Mouse (Mus musculus): ENCODE data around the gene Pnpla7. TPM values are rescaled to one million over a fixed set of nuclear protein-coding genes. Genes with fewer than 3 reads are reported as not detected.
A peak's percentile ranks its signal among the peaks of the same experiment; 100 is the strongest.

The Pnpla7 gene
- polyA plus RNA-seq, 1 experiment from 2014 or later = 8.2 TPM

GRCm38 (mm10) chr2:25051450-25051849, 75.6 kb downstream of the Pnpla7 start:
- no peak overlapping the region for H3K27ac ChIP-seq
- H3K9ac ChIP-seq (replicated peaks) = no peak overlapping the region
- no peaks in the 10 kb centered on the region for H3K9me3 ChIP-seq
- no peaks in the 10 kb centered on the region for H3K27me3 ChIP-seq
- peaks cover 11% of the 10 kb centered on the region for H3K4me1 ChIP-seq (replicated peaks)
- 91% methylated on average over 8 of the region's 8 CpGs for WGBS
- H3K4me3 ChIP-seq (replicated peaks) = no peak overlapping the region
- H3K4me2 ChIP-seq = no peak overlapping the region
- peaks cover 13% of the 10 kb centered on the region for H3K36me3 ChIP-seq
- ATAC-seq (ENCODE audit: insufficient number of reproducible peaks, insufficient read depth, low FRiP score, low TSS enrichment, low read depth) = no peak

DNA sequence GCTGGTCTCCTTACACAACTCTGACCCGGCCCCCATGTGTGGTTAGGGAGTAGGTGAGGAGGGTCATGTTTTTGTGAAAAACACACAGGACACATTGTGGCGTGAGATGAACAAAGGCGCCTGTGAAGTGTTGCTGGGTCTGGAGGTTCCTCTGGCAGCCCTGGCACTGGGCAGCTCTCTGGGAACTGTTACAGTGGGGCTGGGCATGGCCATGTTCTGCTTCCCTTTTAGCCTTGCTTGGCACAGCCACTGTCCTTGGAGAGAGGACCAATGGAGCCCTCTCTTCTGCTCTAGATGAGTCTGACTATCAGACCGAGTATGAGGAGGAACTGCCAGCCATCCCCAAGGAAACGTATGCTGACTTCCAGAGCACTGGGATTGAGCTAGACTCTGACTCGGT, 77.3 kb downstream of the Pnpla7 start:
- 91% methylated on average over 6 of the region's 6 CpGs for WGBS
- no peak for ATAC-seq (ENCODE audit: insufficient number of reproducible peaks, insufficient read depth, low FRiP score, low TSS enrichment, low read depth)
- no peak overlapping the region for H3K4me3 ChIP-seq (replicated peaks)

DNA sequence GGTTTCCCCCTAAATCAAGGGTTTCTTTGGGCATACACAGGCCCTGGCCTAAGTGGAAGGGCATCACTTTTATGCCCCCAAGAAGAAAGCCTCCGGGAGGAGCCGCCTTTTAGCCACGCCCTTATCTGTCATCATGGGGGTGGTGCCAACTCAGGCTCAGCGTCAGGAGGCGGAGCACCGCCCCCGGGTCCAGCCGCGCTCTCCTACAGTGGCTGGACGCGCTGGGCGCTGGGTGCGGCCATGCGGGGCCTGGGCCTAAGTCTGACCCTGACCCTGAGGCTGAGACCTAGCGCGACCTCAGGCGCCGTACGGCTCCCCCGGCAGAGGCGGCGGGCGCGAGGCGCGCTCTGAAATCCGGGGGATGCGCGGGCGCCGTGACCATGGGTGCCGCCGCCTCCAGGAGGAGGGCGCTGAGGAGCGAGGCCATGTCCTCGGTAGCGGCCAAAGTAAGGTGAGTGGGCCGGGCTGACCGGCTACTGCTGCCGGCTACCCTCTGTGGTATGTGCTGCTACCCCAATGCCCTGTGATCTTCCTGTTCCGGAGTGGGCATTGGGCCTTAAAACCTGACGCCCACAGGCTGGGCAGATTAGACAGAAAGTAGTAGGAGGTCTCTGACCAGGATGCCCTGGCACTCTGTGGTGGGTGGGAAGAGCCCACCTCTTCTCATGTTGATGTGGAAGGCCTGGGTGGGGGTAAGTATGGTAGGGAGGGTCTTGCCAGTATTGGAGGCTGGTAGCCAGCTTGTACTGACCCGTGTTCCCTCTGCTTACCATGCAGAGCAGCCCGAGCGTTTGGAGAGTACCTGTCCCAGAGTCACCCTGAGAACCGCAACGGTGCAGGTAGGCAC, 78.6 kb downstream of the Pnpla7 start, which contains the start of gene Nsmf:
TSS of gene Nsmf (plus strand) at position 135 of the 847 bp plus-strand sequence.
- Histone ChIP-seq H3K4me3 (replicated peaks) (peak within 1 kb of the TSS; percentile 87), H3K9me3 (no peaks in the 10 kb centered on the region), H3K4me1 (replicated peaks) (peaks cover 11% of the 10 kb centered on the region), H3K27me3 (no peaks in the 10 kb centered on the region), H3K27ac (no peak within 1 kb of the TSS), H3K9ac (replicated peaks) (peak within 1 kb of the TSS; percentile 77), H3K36me3 (peaks cover 35% of the 10 kb centered on the region), H3K4me2 (peak within 1 kb of the TSS; percentile 86)
- peak; percentile 79 for ATAC-seq (ENCODE audit: insufficient number of reproducible peaks, insufficient read depth, low FRiP score, low TSS enrichment, low read depth)
- WGBS = 5% methylated on average over 47 of the region's 47 CpGs

More for the DNA sequence above, 77.3 kb downstream of the Pnpla7 start:
- peaks cover 11% of the 10 kb centered on the region for H3K4me1 ChIP-seq (replicated peaks)
- no peak overlapping the region for H3K9ac ChIP-seq (replicated peaks)
- H3K27ac ChIP-seq = no peak overlapping the region
- H3K27me3 ChIP-seq = no peaks in the 10 kb centered on the region
- peaks cover 25% of the 10 kb centered on the region for H3K36me3 ChIP-seq
- H3K4me2 ChIP-seq = no peak overlapping the region
- H3K9me3 ChIP-seq = no peaks in the 10 kb centered on the region

- Histone ChIP-seq H3K27me3 (no peaks in the 10 kb centered on the region), H3K4me2 (peak overlapping the region; percentile 86), H3K9me3 (no peaks in the 10 kb centered on the region), H3K9ac (replicated peaks) (peak overlapping the region; percentile 77), H3K4me1 (replicated peaks) (peaks cover 11% of the 10 kb centered on the region), H3K36me3 (peaks cover 40% of the 10 kb centered on the region), H3K27ac (no peak overlapping the region), H3K4me3 (replicated peaks) (peak overlapping the region; percentile 87)
- ATAC-seq (ENCODE audit: insufficient number of reproducible peaks, insufficient read depth, low FRiP score, low TSS enrichment, low read depth) = peak; percentile 12; the same call in 1 of the 2 replicates
- WGBS = 44% methylated on average over 2 of the region's 2 CpGs
These were observed 79.2 kb downstream of the Pnpla7 start for GRCm38 (mm10) chr2:25055068-25055405.

DNA sequence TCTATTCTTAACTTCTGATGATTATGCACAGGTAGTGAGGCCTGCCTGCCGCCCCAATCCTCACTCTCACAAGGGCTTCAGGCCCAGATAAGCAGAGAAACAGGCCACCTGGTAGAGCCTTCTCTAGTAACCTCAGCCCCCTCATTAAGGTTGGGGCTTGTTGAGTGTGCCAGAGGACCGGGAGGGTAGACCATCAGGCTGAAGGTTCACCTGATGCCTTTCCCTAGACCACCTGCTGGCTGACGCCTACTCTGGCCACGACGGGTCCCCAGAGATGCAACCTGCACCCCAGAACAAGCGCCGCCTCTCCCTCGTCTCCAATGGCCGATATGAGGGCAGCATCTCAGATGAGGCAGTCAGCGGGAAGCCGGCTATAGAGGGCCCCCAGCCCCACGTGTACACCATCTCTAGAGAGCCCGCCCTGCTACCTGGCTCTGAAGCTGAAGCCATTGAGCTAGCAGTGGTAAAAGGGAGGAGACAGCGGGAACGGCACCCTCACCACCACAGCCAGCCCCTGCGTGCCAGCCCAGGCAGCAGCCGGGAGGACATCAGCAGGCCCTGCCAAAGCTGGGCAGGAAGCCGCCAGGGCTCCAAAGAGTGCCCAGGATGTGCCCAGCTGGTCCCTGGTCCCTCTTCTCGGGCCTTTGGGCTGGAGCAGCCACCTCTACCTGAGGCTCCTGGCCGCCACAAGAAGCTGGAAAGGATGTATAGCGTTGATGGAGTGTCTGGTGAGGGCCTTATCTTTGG, 79.7 kb downstream of the Pnpla7 start:
- H3K27me3 ChIP-seq = no peaks in the 10 kb centered on the region
- H3K9ac ChIP-seq (replicated peaks) = peak overlapping the region; percentile 77; the same call in 1 of the 2 replicates
- H3K36me3 ChIP-seq = peaks cover 46% of the 10 kb centered on the region

GRCm38 (mm10) chr2:25058926-25059325, 83.1 kb downstream of the Pnpla7 start:
- peaks cover 65% of the 10 kb centered on the region for H3K36me3 ChIP-seq
- no peak overlapping the region for H3K4me3 ChIP-seq (replicated peaks)
- no peak overlapping the region for H3K4me2 ChIP-seq
- WGBS = 88% methylated on average over 7 of the region's 7 CpGs
- no peaks in the 10 kb centered on the region for H3K27me3 ChIP-seq
- no peak overlapping the region for H3K9ac ChIP-seq (replicated peaks)
- H3K4me1 ChIP-seq (replicated peaks) = peaks cover 11% of the 10 kb centered on the region
- no peaks in the 10 kb centered on the region for H3K9me3 ChIP-seq
- no peak for ATAC-seq (ENCODE audit: insufficient number of reproducible peaks, insufficient read depth, low FRiP score, low TSS enrichment, low read depth)
- H3K27ac ChIP-seq = no peak overlapping the region

More for the DNA sequence above, 79.7 kb downstream of the Pnpla7 start:
- ATAC-seq (ENCODE audit: insufficient number of reproducible peaks, insufficient read depth, low FRiP score, low TSS enrichment, low read depth) = no peak
- Histone ChIP-seq H3K4me3 (replicated peaks) (peak overlapping the region; percentile 87), H3K4me2 (peak overlapping the region; percentile 86), H3K27ac (no peak overlapping the region), H3K9me3 (no peaks in the 10 kb centered on the region), H3K4me1 (replicated peaks) (peaks cover 11% of the 10 kb centered on the region)
- 91% methylated on average over 21 of the region's 21 CpGs for WGBS

DNA sequence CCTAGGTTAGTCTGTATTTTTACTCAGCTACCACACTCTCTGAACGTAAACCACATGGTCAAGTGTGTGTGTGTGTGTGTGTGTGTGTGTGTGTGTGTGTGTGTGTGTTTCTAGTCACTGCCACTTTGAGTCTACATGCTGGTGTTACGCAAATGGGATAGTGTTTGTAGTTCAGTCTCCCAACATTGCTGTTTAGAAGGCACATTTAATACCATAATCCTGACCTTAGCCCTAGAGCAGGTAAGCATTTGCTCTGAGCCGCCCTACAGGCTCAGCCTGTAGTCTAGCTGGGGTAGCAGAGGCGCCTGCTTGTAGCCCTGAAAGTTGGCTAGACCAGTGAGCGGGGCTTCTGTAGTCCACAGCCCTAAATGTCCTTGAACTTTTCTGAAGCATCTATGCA, 87.7 kb downstream of the Pnpla7 start:
- Histone ChIP-seq H3K4me3 (replicated peaks) (no peak overlapping the region), H3K9me3 (no peaks in the 10 kb centered on the region), H3K4me1 (replicated peaks) (no peaks in the 10 kb centered on the region), H3K27ac (no peak overlapping the region), H3K27me3 (no peaks in the 10 kb centered on the region), H3K4me2 (no peak overlapping the region), H3K36me3 (peaks cover 42% of the 10 kb centered on the region), H3K9ac (replicated peaks) (no peak overlapping the region)
- 94% methylated on average over 5 of the region's 5 CpGs for WGBS
- no peak for ATAC-seq (ENCODE audit: insufficient number of reproducible peaks, insufficient read depth, low FRiP score, low TSS enrichment, low read depth)

GRCm38 (mm10) chr2:25064285-25064684, 88.5 kb downstream of the Pnpla7 start:
- Histone ChIP-seq H3K36me3 (peaks cover 36% of the 10 kb centered on the region), H3K4me3 (replicated peaks) (no peak overlapping the region), H3K4me1 (replicated peaks) (no peaks in the 10 kb centered on the region), H3K4me2 (no peak overlapping the region), H3K9ac (replicated peaks) (no peak overlapping the region), H3K27ac (no peak overlapping the region), H3K27me3 (no peaks in the 10 kb centered on the region), H3K9me3 (no peaks in the 10 kb centered on the region)
- 93% methylated on average over 1 of the region's 1 CpGs for WGBS
- ATAC-seq (ENCODE audit: insufficient number of reproducible peaks, insufficient read depth, low FRiP score, low TSS enrichment, low read depth) = no peak

DNA sequence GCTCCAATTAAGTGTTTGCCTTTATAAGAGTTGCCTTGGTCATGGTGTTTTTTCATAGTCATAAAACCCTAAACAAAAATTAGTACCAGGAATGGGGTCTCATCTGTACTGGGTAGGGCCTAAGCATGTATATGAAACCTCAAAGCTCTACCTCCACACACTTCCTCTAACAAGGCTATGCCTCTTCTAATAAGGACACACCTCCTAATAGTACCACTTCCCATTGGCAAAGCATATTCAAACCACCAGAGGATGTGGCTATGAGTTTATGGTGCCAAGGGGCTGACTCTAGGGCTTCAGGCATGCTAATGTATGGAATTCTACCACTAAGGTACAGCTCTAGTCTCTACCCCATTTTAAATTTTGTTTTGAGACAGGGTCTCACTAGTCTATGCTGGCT, 89.7 kb downstream of the Pnpla7 start:
- peaks cover 24% of the 10 kb centered on the region for H3K36me3 ChIP-seq
- no peak overlapping the region for H3K4me2 ChIP-seq
- H3K9ac ChIP-seq (replicated peaks) = no peak overlapping the region
- H3K4me1 ChIP-seq (replicated peaks) = no peaks in the 10 kb centered on the region
- no peak overlapping the region for H3K4me3 ChIP-seq (replicated peaks)
- no peaks in the 10 kb centered on the region for H3K9me3 ChIP-seq
- no peak overlapping the region for H3K27ac ChIP-seq
- ATAC-seq (ENCODE audit: insufficient number of reproducible peaks, insufficient read depth, low FRiP score, low TSS enrichment, low read depth) = no peak
- H3K27me3 ChIP-seq = no peaks in the 10 kb centered on the region

GRCm38 (mm10) chr2:25066552-25066951, 90.7 kb downstream of the Pnpla7 start:
- ATAC-seq (ENCODE audit: insufficient number of reproducible peaks, insufficient read depth, low FRiP score, low TSS enrichment, low read depth) = no peak
- no peaks in the 10 kb centered on the region for H3K4me1 ChIP-seq (replicated peaks)
- H3K4me3 ChIP-seq (replicated peaks) = no peak overlapping the region
- H3K9me3 ChIP-seq = no peaks in the 10 kb centered on the region
- H3K27me3 ChIP-seq = no peaks in the 10 kb centered on the region
- no peak overlapping the region for H3K9ac ChIP-seq (replicated peaks)
- WGBS = 84% methylated on average over 4 of the region's 4 CpGs
- no peak overlapping the region for H3K4me2 ChIP-seq
- H3K27ac ChIP-seq = no peak overlapping the region
- peaks cover 15% of the 10 kb centered on the region for H3K36me3 ChIP-seq

DNA sequence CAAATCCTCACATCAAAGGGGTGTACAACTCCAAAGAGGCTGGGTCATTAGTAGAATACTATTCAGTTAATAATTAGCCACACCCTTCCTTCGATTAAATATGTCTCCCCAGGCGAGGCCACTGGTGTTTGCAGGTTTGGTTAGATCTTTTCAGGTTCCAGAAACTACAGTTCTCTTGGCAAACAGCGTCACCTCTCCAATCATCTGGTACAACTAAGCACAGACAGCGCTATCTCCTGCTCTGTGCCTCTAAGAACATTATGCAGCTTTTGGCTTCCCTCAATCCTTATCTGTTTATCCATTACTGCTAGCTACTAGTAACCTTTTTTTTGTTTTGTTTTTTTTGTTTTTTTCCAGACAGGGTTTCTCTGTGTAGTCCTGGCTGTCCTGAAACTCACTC, 93.7 kb downstream of the Pnpla7 start:
- Histone ChIP-seq H3K9me3 (no peaks in the 10 kb centered on the region), H3K4me2 (no peak overlapping the region), H3K9ac (replicated peaks) (no peak overlapping the region), H3K36me3 (no peaks in the 10 kb centered on the region), H3K4me1 (replicated peaks) (no peaks in the 10 kb centered on the region), H3K4me3 (replicated peaks) (no peak overlapping the region), H3K27me3 (no peaks in the 10 kb centered on the region), H3K27ac (no peak overlapping the region)
- whole genome bisulfite sequencing = 69% methylated on average over 4 of the region's 4 CpGs
- ATAC-seq (ENCODE audit: insufficient number of reproducible peaks, insufficient read depth, low FRiP score, low TSS enrichment, low read depth) = no peak

All from limb, embryonic 12.5 days (tissue).